Mouse (Mus musculus): ENCODE results near the gene Tdrkh. TPM values are rescaled to one million over a fixed set of nuclear protein-coding genes. Genes with fewer than 3 reads are reported as not detected.
A peak's percentile ranks its signal among the peaks of the same experiment; 100 is the strongest.

Gene Tdrkh
- polyA plus RNA-seq, 1 experiment from 2014 or later, result 12.5 TPM

- no peaks in the 10 kb centered on the region for H3K36me3 ChIP-seq (ENCODE audit: control insufficient read depth, insufficient read depth, low read length)
- peaks cover 3% of the 10 kb centered on the region for H3K4me1 ChIP-seq (replicated peaks; ENCODE audit: control insufficient read depth, insufficient read depth, low read length)
- no peak for ATAC-seq (ENCODE audit: low read depth)
- H3K4me2 ChIP-seq (ENCODE audit: low read depth, low read length), result peak within 1 kb of the TSS; percentile 62
- H3K27me3 ChIP-seq (ENCODE audit: control insufficient read depth, insufficient read depth, low read depth, low read length), result peaks cover 7% of the 10 kb centered on the region
- no peaks in the 10 kb centered on the region for H3K9me3 ChIP-seq (ENCODE audit: control insufficient read depth, low read length)
- H3K4me3 ChIP-seq (ENCODE audit: low read length), result peak within 1 kb of the TSS; percentile 34
- H3K27ac ChIP-seq (ENCODE audit: low read length), result no peak within 1 kb of the TSS
- peak within 1 kb of the TSS; percentile 36; the same call in 1 of the 2 replicates for H3K9ac ChIP-seq (ENCODE audit: low read length)
- WGBS, result 59% methylated on average over 6 of the region's 6 CpGs
Measured at GRCm38 (mm10) chr3:94398217-94398616, 14.9 kb upstream of the Tdrkh start, which contains the start of gene Lingo4. TSS of gene Lingo4 (plus strand) at chr3:94398517.

- peak overlapping the region; percentile 36; the same call in 1 of the 2 replicates for H3K9ac ChIP-seq (ENCODE audit: low read length)
- no peak overlapping the region for H3K27ac ChIP-seq (ENCODE audit: low read length)
- peak overlapping the region; percentile 62 for H3K4me2 ChIP-seq (ENCODE audit: low read depth, low read length)
- H3K9me3 ChIP-seq (ENCODE audit: control insufficient read depth, low read length), result no peaks in the 10 kb centered on the region
- WGBS, result 3% methylated on average over 20 of the region's 20 CpGs
- peaks cover 7% of the 10 kb centered on the region for H3K27me3 ChIP-seq (ENCODE audit: control insufficient read depth, insufficient read depth, low read depth, low read length)
- H3K36me3 ChIP-seq (ENCODE audit: control insufficient read depth, insufficient read depth, low read length), result no peaks in the 10 kb centered on the region
- H3K4me3 ChIP-seq (ENCODE audit: low read length), result peak overlapping the region; percentile 34
- peaks cover 3% of the 10 kb centered on the region for H3K4me1 ChIP-seq (replicated peaks; ENCODE audit: control insufficient read depth, insufficient read depth, low read length)
- peak; percentile 51 for ATAC-seq (ENCODE audit: low read depth)
Measured at GRCm38 (mm10) chr3:94398943-94399481, 14.1 kb upstream of the Tdrkh start.

GRCm38 (mm10) chr3:94399663-94400310 is 13.3 kb upstream of the Tdrkh start:
- no peaks in the 10 kb centered on the region for H3K9me3 ChIP-seq (ENCODE audit: control insufficient read depth, low read length)
- peaks cover 7% of the 10 kb centered on the region for H3K27me3 ChIP-seq (ENCODE audit: control insufficient read depth, insufficient read depth, low read depth, low read length)
- no peak overlapping the region for H3K4me2 ChIP-seq (ENCODE audit: low read depth, low read length)
- H3K36me3 ChIP-seq (ENCODE audit: control insufficient read depth, insufficient read depth, low read length), result no peaks in the 10 kb centered on the region
- no peak overlapping the region for H3K27ac ChIP-seq (ENCODE audit: low read length)
- ATAC-seq (ENCODE audit: low read depth), result no peak
- peaks cover 9% of the 10 kb centered on the region for H3K4me1 ChIP-seq (replicated peaks; ENCODE audit: control insufficient read depth, insufficient read depth, low read length)
- H3K9ac ChIP-seq (ENCODE audit: low read length), result no peak overlapping the region
- H3K4me3 ChIP-seq (ENCODE audit: low read length), result no peak overlapping the region
- WGBS, result 46% methylated on average over 5 of the region's 5 CpGs

GRCm38 (mm10) chr3:94402451-94402850 is 10.6 kb upstream of the Tdrkh start:
- H3K27me3 ChIP-seq (ENCODE audit: control insufficient read depth, insufficient read depth, low read depth, low read length), result peaks cover 7% of the 10 kb centered on the region

GRCm38 (mm10) chr3:94404366-94405054 is 8.6 kb upstream of the Tdrkh start:
- Histone ChIP-seq H3K9me3 (ENCODE audit: control insufficient read depth, low read length) (no peaks in the 10 kb centered on the region), H3K27me3 (ENCODE audit: control insufficient read depth, insufficient read depth, low read depth, low read length) (peaks cover 2% of the 10 kb centered on the region), H3K4me2 (ENCODE audit: low read depth, low read length) (no peak overlapping the region), H3K9ac (ENCODE audit: low read length) (no peak overlapping the region), H3K4me3 (ENCODE audit: low read length) (no peak overlapping the region), H3K36me3 (ENCODE audit: control insufficient read depth, insufficient read depth, low read length) (no peaks in the 10 kb centered on the region), H3K4me1 (replicated peaks; ENCODE audit: control insufficient read depth, insufficient read depth, low read length) (peaks cover 10% of the 10 kb centered on the region), H3K27ac (ENCODE audit: low read length) (peak overlapping the region; percentile 56)
- ATAC-seq (ENCODE audit: low read depth), result no peak
- 19% methylated on average over 7 of the region's 7 CpGs for WGBS

More at GRCm38 (mm10) chr3:94402451-94402850, 10.6 kb upstream of the Tdrkh start:
- no peak overlapping the region for H3K4me3 ChIP-seq (ENCODE audit: low read length)
- H3K36me3 ChIP-seq (ENCODE audit: control insufficient read depth, insufficient read depth, low read length), result no peaks in the 10 kb centered on the region
- H3K9me3 ChIP-seq (ENCODE audit: control insufficient read depth, low read length), result no peaks in the 10 kb centered on the region
- H3K27ac ChIP-seq (ENCODE audit: low read length), result no peak overlapping the region
- H3K9ac ChIP-seq (ENCODE audit: low read length), result no peak overlapping the region
- 55% methylated on average over 8 of the region's 8 CpGs for WGBS
- ATAC-seq (ENCODE audit: low read depth), result no peak
- no peak overlapping the region for H3K4me2 ChIP-seq (ENCODE audit: low read depth, low read length)
- H3K4me1 ChIP-seq (replicated peaks; ENCODE audit: control insufficient read depth, insufficient read depth, low read length), result peaks cover 14% of the 10 kb centered on the region

- no peaks in the 10 kb centered on the region for H3K9me3 ChIP-seq (ENCODE audit: control insufficient read depth, low read length)
- peaks cover 10% of the 10 kb centered on the region for H3K4me1 ChIP-seq (replicated peaks; ENCODE audit: control insufficient read depth, insufficient read depth, low read length)
- WGBS, result 35% methylated on average over 4 of the region's 4 CpGs
- no peaks in the 10 kb centered on the region; the same call in 1 of the 2 replicates for H3K27me3 ChIP-seq (ENCODE audit: control insufficient read depth, insufficient read depth, low read depth, low read length)
- H3K4me2 ChIP-seq (ENCODE audit: low read depth, low read length), result no peak overlapping the region
- ATAC-seq (ENCODE audit: low read depth), result peak; percentile 93
- H3K4me3 ChIP-seq (ENCODE audit: low read length), result no peak overlapping the region
- no peak overlapping the region for H3K9ac ChIP-seq (ENCODE audit: low read length)
- H3K36me3 ChIP-seq (ENCODE audit: control insufficient read depth, insufficient read depth, low read length), result no peaks in the 10 kb centered on the region
- peak overlapping the region; percentile 83 for H3K27ac ChIP-seq (ENCODE audit: low read length)
Measured at GRCm38 (mm10) chr3:94405561-94405960, 7.5 kb upstream of the Tdrkh start.

- Histone ChIP-seq H3K4me1 (replicated peaks; ENCODE audit: control insufficient read depth, insufficient read depth, low read length) (peaks cover 9% of the 10 kb centered on the region), H3K27ac (ENCODE audit: low read length) (no peak overlapping the region), H3K36me3 (ENCODE audit: control insufficient read depth, insufficient read depth, low read length) (no peaks in the 10 kb centered on the region), H3K27me3 (ENCODE audit: control insufficient read depth, insufficient read depth, low read depth, low read length) (no peaks in the 10 kb centered on the region), H3K9ac (ENCODE audit: low read length) (peak overlapping the region; percentile 53), H3K4me3 (ENCODE audit: low read length) (peak overlapping the region; percentile 51), H3K9me3 (ENCODE audit: control insufficient read depth, low read length) (no peaks in the 10 kb centered on the region), H3K4me2 (ENCODE audit: low read depth, low read length) (peak overlapping the region; percentile 69)
- ATAC-seq (ENCODE audit: low read depth), result peak; percentile 43
- 8% methylated on average over 25 of the region's 25 CpGs for WGBS
Measured at GRCm38 (mm10) chr3:94412530-94412929, 543 bp upstream of the Tdrkh start.

- Histone ChIP-seq H3K4me2 (ENCODE audit: low read depth, low read length) (no peak overlapping the region), H3K27me3 (ENCODE audit: control insufficient read depth, insufficient read depth, low read depth, low read length) (no peaks in the 10 kb centered on the region), H3K9me3 (ENCODE audit: control insufficient read depth, low read length) (no peaks in the 10 kb centered on the region), H3K4me3 (ENCODE audit: low read length) (no peak overlapping the region), H3K36me3 (ENCODE audit: control insufficient read depth, insufficient read depth, low read length) (no peaks in the 10 kb centered on the region), H3K27ac (ENCODE audit: low read length) (no peak overlapping the region), H3K9ac (ENCODE audit: low read length) (no peak overlapping the region), H3K4me1 (replicated peaks; ENCODE audit: control insufficient read depth, insufficient read depth, low read length) (no peaks in the 10 kb centered on the region)
- WGBS, result 58% methylated on average over 2 of the region's 2 CpGs
- no peak for ATAC-seq (ENCODE audit: low read depth)
Measured at GRCm38 (mm10) chr3:94430980-94431379, 17.9 kb downstream of the Tdrkh start.

- Histone ChIP-seq H3K27me3 (ENCODE audit: control insufficient read depth, insufficient read depth, low read depth, low read length) (no peaks in the 10 kb centered on the region), H3K4me2 (ENCODE audit: low read depth, low read length) (no peak overlapping the region), H3K9me3 (ENCODE audit: control insufficient read depth, low read length) (no peaks in the 10 kb centered on the region), H3K36me3 (ENCODE audit: control insufficient read depth, insufficient read depth, low read length) (no peaks in the 10 kb centered on the region), H3K4me1 (replicated peaks; ENCODE audit: control insufficient read depth, insufficient read depth, low read length) (no peaks in the 10 kb centered on the region), H3K4me3 (ENCODE audit: low read length) (no peak overlapping the region), H3K9ac (ENCODE audit: low read length) (no peak overlapping the region), H3K27ac (ENCODE audit: low read length) (no peak overlapping the region)
- 60% methylated on average over 2 of the region's 2 CpGs for WGBS
- ATAC-seq (ENCODE audit: low read depth), result no peak
Measured at GRCm38 (mm10) chr3:94434305-94434704, 21.2 kb downstream of the Tdrkh start.
